Mouse (Mus musculus) bone marrow macrophage, adult 2 months (primary cell): ENCODE data around the gene Fgfr2. TPM values are rescaled to one million over a fixed set of nuclear protein-coding genes. Genes with fewer than 3 reads are reported as not detected.

ENCODE experiments used
- H3K27ac ChIP-seq: 2 replicates; pipeline ENCODE4 v1.5.1; 2012; ENCODE audit warnings: low read depth, low read length; ENCODE audit not compliant: insufficient read depth
- H3K4me1 ChIP-seq: 2 replicates; pipeline ENCODE4 v1.6.1; 2012; ENCODE audit warnings: low read length; ENCODE audit not compliant: control insufficient read depth, insufficient read depth
- H3K4me3 ChIP-seq: 2 replicates; pipeline ENCODE4 v1.5.1; 2012; ENCODE audit warnings: mild to moderate bottlenecking, low read length, moderate library complexity; ENCODE audit not compliant: insufficient read depth
- CTCF ChIP-seq: IDR thresholded peaks from 2 replicates; pipeline ENCODE4 v1.5.1; 2012; ENCODE audit warnings: low read depth, mild to moderate bottlenecking, low read length, moderate library complexity
- POLR2A ChIP-seq: IDR thresholded peaks from 2 replicates; pipeline ENCODE4 v1.6.1; 2012; ENCODE audit warnings: mild to moderate bottlenecking, low read depth, low read length, borderline replicate concordance
- polyA plus RNA-seq: library from polyadenylated mRNA; stranded (reverse); fragments of >200 nt; gene quantifications from 2 replicates; pipeline ENCODE4 v1.2.4, GENCODE M21; 2012; ENCODE audit not compliant: missing spikeins, insufficient read depth, insufficient read length

Gene Fgfr2
- polyA plus RNA-seq, 1 experiment = 0.27 TPM

DNA sequence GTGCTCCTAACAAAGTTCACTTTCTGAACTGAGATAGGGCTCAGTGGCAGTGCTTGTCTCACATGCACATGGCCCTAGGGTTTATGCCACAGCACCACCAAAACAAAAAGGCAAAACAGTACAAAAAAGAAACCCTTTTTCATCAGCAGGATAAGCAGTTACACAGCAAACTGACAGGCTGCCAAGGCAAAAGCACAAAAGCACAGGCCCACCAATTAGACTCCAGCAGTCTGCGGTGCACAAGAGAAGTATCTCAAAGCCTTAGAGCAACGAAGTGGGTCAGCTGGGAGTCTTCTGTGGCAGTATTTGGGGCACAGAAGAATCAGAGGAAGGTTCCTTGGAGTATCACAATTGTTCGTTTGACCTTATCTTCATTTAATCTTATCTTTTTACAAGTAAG, 302.5 kb downstream of the Fgfr2 start:
- H3K27ac ChIP-seq = no peak overlapping the region
- TF ChIP-seq POLR2A (no peak), CTCF (no peak)
- H3K4me3 ChIP-seq = no peak overlapping the region
- peaks cover 13% of the 10 kb centered on the region for H3K4me1 ChIP-seq

DNA sequence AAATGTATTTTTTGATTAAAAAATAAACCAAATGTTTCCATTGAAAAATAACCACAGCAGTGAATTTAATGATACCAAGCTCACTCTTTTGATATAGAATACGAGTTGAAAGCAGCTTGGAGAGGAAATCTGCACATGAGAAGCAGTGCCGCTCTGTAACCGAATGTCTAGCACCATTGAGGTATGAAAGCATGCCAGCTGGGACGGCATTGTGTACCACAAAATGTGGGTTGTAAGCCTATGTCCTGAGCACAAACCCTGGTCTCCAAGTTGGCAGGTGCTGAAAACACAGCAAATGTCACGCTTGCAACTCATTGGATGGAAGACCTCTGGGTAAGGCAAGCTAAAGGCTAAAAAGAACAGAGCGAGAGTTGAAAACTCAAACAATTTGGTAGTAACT, 306.1 kb downstream of the Fgfr2 start:
- H3K4me3 ChIP-seq = no peak overlapping the region
- H3K27ac ChIP-seq = no peak overlapping the region
- H3K4me1 ChIP-seq = 0 out of 2 replicates have a peak, but pooled peaks cover 3% of the 10 kb centered on the region
- TF ChIP-seq CTCF = no peak
- no peak for TF ChIP-seq POLR2A

DNA sequence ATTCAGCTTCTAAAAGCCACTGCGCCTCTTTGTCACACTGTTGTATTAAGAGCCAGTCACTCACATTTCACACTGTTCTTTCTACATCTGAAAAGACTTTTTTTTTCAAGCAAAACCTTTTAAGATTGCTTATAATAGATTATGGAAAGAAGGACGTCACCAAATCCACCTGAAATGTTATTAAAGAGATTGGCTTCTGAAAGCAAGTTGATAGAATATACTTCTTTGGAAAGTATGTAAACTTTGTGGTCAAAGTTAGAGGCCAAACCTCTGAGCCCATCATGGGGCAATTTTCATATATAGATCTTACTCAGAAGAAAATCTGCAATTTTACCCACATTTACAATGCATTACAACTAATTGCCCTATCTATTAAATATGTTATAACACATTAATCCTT, 306.6 kb downstream of the Fgfr2 start:
- H3K4me1 ChIP-seq = 0 out of 2 replicates have a peak, but pooled peaks cover 3% of the 10 kb centered on the region
- H3K4me3 ChIP-seq = no peak overlapping the region
- no peak for TF ChIP-seq CTCF
- TF ChIP-seq POLR2A = no peak
- no peak overlapping the region for H3K27ac ChIP-seq

DNA sequence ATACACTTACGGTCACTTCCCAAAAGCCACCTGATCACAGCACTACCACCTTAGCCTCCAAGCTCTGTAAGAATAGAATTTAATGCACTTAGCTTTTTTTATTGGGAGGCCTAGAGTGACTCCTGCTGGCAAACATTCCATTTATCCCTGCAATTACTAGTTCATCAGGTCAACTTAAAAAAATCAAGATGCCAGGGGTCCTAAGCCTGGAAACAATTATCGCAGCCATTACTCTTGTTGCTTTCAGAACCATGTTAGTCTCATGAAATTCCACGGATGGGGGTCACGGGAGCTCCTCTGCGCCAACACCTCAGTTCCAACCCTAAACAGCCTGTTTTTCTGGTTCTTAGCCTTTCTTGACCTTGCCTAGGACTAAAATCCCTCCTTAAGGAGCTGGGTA, 308.1 kb downstream of the Fgfr2 start:
- peaks cover 11% of the 10 kb centered on the region for H3K4me1 ChIP-seq
- no peak for TF ChIP-seq POLR2A
- no peak overlapping the region for H3K27ac ChIP-seq
- no peak overlapping the region for H3K4me3 ChIP-seq

DNA sequence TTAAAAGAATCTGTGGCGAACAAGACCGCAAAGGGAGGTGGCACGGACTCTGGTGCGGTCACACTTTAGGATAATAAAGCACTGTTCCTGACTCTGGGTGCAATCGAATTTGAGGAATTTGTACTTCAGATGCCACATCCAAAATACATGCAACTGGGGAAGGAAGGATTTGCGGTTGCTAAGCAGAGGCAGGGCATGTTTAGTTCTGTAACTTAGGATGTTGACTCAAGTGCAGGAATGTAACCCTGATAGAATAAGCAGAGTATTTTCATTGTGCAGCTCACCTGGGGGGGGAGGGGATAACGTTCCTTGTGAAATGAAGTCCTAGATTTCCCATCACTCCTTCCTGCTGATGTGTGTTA, 309.1 kb downstream of the Fgfr2 start:
- TF ChIP-seq CTCF (no peak), POLR2A (no peak)
- Histone ChIP-seq H3K4me3 (peak overlapping the region; percentile 99), H3K27ac (peak overlapping the region; percentile 98), H3K4me1 (peaks cover 20% of the 10 kb centered on the region)

DNA sequence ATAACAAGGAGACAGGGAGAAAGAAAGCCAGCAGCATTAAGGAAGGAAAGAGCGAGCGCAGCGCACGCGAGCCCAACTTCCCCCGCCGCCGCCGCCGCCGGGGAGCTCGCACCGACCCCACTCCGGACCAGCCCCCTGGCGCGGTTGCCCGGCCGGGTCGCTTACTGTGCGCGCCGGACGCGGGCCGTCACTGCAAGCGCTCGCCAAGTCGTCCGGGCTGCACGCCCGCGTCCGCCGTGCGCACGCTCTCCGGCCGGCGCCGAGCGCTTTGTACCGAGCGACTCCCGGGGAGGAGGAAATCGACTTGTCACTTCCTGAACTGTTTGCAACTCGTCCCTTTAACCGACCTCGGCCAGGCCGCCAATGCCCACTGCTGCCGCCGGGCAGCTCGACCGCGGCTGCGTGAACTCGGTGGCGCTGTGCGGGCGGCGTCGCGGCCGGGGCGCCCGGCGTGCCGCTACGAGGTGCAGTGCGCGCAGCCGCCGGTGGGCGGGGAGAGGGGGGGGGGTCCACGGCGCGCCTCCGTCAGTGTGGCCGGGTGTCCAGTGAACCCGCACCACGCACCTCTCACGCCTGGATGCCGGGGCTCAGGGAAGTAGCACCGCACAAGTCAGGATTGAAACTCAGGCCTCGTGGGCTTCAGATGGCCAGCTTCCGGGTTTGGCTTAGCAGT, 309.6 kb downstream of the Fgfr2 start, which contains the start of gene Fam53b:
Fam53b (minus strand) TSS at position 471 of the 673 bp plus-strand sequence.
- peak within 1 kb of the TSS; percentile 98 for H3K27ac ChIP-seq
- peak within 1 kb of the TSS; percentile 99 for H3K4me3 ChIP-seq
- TF ChIP-seq CTCF (no peak), POLR2A (no peak)
- peaks cover 25% of the 10 kb centered on the region for H3K4me1 ChIP-seq

DNA sequence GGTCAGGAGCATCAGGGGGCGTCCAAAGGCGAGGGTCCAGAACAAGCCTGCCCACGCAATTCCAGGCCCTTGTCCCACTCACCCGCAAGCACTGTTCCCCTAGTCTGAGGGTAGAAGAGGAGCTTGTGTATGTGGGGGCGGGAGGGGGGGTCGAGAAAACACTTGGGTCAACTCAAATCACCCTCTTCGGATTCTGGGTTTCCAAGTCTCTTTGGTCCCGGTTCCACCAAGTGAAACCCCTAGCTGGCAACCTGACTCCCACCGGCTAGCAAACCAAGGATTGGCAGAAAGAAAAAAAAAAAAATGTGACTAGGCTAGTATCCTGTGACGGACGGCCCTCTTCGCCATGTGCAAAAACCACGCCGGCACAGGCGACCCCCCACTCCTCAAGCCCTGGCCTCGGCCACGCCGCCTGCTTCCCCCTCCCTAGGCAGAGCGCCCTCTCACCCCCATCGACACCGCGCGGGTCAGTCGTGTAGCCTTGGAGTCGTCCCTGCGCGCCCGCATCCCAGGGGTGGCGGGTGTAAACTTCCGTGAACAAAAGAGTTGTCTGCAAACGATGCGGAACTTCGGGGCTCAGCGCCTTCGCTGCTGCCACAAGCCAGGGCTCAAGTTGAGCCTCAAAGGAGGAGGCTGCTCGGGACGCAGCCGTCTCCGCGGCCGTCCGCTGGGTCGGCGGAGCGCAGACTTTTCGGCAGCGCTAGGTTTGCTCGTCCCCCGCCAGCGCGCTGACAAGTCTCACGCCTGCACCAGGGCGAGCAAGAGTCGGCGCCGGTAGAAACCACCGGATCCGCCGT, 310.3 kb downstream of the Fgfr2 start:
- TF ChIP-seq POLR2A = 0 out of 2 replicates have a peak, but pooled peaks have one; percentile 82
- no peak for TF ChIP-seq CTCF
- Histone ChIP-seq H3K4me1 (peaks cover 30% of the 10 kb centered on the region), H3K27ac (peak overlapping the region; percentile 98), H3K4me3 (peak overlapping the region; percentile 99)

DNA sequence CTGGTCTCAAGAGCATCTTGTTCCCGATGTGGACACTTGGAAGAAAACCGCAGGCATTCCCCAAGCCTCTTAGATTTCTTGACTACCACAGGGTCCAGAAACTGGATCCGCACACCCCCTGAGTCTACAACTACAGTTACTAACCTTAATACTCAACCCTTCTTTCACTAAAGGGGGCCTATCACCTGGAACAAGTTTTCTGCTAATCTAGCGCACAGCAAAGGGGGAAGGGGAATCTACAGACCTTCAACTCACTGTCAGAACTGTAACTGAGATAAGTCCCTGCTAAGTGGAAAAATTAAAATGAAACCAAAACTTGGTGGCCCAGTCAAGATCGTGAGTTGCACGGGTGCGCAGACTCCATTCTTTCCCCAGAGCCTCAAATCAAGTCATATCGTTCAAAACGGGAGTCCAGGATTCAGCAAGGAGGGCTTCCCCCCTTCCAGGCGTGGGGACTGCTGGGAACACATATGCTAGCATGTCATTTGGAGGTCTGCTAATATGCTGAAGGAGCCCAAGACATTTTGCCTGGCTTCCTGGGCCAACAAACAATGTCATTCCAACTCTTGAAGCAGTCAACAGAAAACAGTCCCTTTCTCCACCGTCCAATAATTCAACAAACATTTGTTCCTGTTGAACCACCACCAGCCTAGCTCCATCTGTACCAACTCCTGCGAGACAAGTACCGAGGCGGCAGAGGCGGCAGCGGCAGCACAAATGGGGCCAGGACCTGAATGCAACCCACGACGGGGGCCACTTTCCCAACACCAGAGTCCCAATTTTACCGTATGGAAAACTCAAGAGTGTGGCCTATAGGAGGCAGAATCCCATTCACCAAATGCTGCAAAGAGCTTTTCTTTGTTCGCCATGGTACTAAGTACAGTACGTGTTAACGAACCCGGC, 311.2 kb downstream of the Fgfr2 start:
- TF ChIP-seq POLR2A (no peak), CTCF (no peak)
- Histone ChIP-seq H3K4me3 (peak overlapping the region; percentile 99), H3K27ac (peak overlapping the region; percentile 98), H3K4me1 (peaks cover 37% of the 10 kb centered on the region)

DNA sequence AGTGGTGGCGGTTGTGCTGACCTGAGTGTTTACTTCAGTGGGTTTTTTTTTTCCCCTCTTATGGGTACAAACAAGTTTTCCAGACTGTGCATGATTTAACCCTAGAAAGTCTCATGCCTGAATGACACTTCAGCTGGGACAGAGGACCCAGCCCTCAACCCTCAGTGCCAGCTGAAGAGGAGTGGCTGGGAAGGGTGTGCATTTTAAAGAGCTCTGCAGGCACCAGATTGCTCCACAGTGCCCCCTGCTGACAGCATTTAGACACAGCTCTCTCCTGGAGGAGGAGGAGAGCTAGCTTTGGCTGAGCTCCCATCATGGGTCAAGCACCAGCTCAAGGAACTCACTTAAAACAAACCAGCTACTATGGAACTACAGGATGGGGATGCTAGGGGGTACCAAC, 312.3 kb downstream of the Fgfr2 start:
- Histone ChIP-seq H3K4me3 (peak overlapping the region; percentile 99; the same call in 1 of the 2 replicates), H3K27ac (0 out of 2 replicates have a peak overlapping the region, but pooled peaks have one; percentile 9), H3K4me1 (peaks cover 44% of the 10 kb centered on the region)
- no peak for TF ChIP-seq POLR2A
- TF ChIP-seq CTCF = peak; percentile 70

DNA sequence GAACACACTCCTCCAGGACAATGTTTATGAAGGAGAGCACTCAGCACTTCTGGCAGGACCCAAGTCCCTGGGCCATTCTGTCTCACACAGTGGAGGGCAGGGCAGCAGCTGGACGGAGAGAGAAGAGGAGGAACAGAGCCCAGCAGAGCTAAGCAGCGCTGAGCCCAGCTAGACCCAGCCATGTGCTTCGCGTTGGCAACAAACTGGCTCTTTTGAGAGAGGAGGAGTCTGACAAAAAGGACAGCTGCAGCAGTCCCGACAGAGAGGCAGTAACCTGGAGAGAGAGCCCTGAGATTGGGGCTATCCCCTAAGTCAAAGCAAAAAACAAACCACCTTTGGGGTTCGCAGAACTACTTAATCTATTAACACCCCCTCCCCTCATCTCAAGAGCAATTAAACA, 312.8 kb downstream of the Fgfr2 start:
- Histone ChIP-seq H3K4me3 (no peak overlapping the region), H3K4me1 (peaks cover 49% of the 10 kb centered on the region), H3K27ac (0 out of 2 replicates have a peak overlapping the region, but pooled peaks have one; percentile 5)
- no peak for TF ChIP-seq CTCF
- TF ChIP-seq POLR2A = no peak
